Mouse (Mus musculus) CH12.LX (cell line): ENCODE measurements around the gene Tnik.

Experiments used
- CTCF ChIP-seq, 2 experiments: IDR thresholded peaks in 1 of 2; conservative IDR thresholded peaks in 1 of 2; 2 replicates each; pipeline ENCODE4 v1.5.1; 2011 to 2012; ENCODE audit warnings: low read depth in 2 of 2, low read length in 2 of 2, improper control_type of control experiment in 1 of 2, inconsistent platforms in 1 of 2, mild to moderate bottlenecking in 1 of 2, moderate library complexity in 1 of 2
- ELF1 ChIP-seq: IDR thresholded peaks from 2 replicates; pipeline ENCODE4 v1.6.1; 2014; ENCODE audit warnings: low read depth, mild to moderate bottlenecking, inconsistent platforms, low read length, improper control_type of control experiment
- POLR2A ChIP-seq: IDR thresholded peaks from 2 replicates; pipeline ENCODE4 v1.6.1; 2011; ENCODE audit warnings: low read depth, mild to moderate bottlenecking, improper control_type of control experiment, low read length
- USF1 ChIP-seq: IDR thresholded peaks from 2 replicates; pipeline ENCODE4 v1.6.1; 2014; ENCODE audit warnings: low read depth, mild to moderate bottlenecking, inconsistent platforms, low read length, improper control_type of control experiment

DNA sequence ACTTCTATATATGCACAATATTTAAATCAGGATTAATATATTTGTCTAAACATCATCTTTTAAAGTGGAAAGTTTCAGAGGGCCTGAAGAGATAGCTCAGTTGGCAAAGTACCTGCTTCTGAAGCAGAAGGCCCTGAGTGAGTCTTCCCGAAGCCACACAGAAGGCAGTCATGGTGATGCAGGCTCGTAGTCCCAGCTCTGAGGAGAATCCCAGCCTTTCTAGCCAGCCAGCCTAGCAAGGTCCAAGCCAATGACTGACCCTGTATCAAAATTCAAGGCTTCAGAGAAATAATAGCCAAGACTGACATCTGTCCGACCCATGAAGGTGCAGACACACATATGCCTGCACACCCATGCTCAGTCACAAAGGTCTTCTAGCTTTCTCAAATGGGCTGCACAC is 279.9 kb downstream of the Tnik start:
- TF ChIP-seq ELF1: no peak
- TF ChIP-seq POLR2A: no peak
- no peak for TF ChIP-seq CTCF (conservative IDR thresholded peaks at IDR 0.05 in 1 of 2, IDR thresholded peaks at IDR 0.05 in 1 of 2; ENCODE audit: low read depth in 2 of 2, low read length in 2 of 2)
- TF ChIP-seq USF1: no peak
